Mouse (Mus musculus) spleen, postnatal 14 days (tissue): Measurements from ENCODE around the gene 5330417H12Rik.

Source experiments
- DNase-seq, 2 experiments: peaks; one replicate each; pipeline ENCODE4 v3.0.0; 2021 to 2022; ENCODE audit warnings: low spot score in 2 of 2

Gene 5330417H12Rik

GRCm38 (mm10) chr7:107625781-107626180 lies 820 bp upstream of the 5330417H12Rik start:
- DNase-seq: no peak

- DNase-seq: no peak
Measured at GRCm38 (mm10) chr7:107624432-107624831, 529 bp downstream of the 5330417H12Rik start.

- no peak for DNase-seq
Measured at GRCm38 (mm10) chr7:107620137-107620536, 4.8 kb downstream of the 5330417H12Rik start.

DNA sequence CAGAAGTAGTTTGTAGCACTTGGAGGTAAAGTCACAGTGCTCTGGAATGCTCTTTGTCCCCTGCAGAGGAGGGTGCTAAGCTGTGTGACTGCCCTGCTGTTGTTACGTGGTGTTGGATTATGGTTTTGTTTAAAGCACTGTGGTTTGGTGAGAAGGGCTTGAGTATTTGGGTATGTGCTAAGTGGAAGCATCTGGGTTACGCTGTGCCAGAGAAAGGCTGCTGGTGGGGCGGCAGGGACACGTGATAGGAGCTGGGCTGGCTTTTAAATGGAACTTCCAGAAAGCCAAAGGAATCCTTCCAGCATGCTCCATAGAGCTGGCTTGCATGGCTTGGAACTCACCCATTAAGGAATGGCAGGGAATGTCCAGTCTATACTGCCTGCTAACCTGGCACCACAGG lies 5.7 kb downstream of the 5330417H12Rik start:
- DNase-seq: no peak

- DNase-seq: no peak
Measured at GRCm38 (mm10) chr7:107618028-107618992, 6.7 kb downstream of the 5330417H12Rik start.

DNA sequence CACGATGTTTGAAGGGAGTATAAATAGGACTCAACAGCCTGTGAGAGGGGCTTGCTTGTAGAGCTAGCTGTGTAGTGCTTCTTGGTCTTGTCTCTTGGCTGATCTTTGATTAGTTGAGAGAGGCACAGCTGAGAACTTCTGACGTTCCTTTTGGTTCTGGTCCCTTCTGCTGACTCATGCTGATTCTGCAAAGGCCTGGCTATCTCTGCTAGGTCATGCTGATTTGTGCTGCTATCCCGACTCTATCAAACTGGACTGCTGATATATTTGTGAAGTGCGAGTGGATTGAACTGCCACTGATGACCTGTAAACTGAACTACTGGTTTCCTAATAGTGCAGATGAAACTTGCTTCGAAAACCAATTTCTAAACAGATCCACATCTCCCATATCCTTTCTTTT lies 14.1 kb downstream of the 5330417H12Rik start:
- DNase-seq: no peak

GRCm38 (mm10) chr7:107609622-107610255 lies 15.2 kb downstream of the 5330417H12Rik start:
- no peak for DNase-seq

DNA sequence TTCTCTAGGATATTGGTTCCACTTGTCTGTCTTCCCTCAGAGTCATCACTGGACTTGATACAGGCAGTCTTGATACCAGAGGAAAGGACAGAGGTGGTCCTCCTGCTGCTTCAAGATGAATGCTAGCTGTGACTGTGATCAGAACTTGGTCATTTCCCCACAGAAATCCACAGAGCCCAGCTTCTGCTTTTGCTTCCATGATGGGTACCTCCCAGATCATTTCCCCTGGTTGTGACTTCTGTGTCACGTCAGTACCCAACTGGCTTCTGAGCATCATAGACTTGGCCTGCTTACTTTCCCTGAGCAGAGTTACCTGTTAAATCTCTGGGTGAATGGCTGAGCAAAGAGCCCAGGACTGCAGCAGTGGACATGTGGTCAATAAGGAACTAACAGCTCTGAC lies 17.2 kb downstream of the 5330417H12Rik start:
- DNase-seq: no peak

GRCm38 (mm10) chr7:107602913-107603312 lies 22.0 kb downstream of the 5330417H12Rik start:
- no peak for DNase-seq

DNA sequence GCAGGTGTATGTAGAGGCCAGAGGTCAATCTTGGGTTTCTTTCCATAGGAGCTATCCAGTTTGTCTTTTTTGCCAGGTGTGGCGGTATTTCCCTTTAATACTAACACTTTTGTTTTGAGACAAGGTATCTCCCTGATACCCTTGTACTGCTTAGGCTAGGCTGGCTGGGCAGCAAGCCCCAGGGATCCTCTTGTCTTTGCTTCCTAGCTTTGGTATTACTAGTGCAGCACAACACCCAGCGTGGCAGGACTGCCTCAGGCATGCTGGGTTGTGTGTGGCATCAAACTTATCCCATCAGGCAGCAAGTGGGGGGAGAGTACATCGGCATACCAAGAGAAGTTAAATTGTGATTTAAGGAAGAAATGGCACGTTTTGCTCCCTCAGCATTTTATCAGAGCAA lies 22.5 kb downstream of the 5330417H12Rik start:
- no peak for DNase-seq

- DNase-seq: no peak
Measured at GRCm38 (mm10) chr7:107600651-107601050, 24.3 kb downstream of the 5330417H12Rik start.

GRCm38 (mm10) chr7:107597956-107598355 lies 27.0 kb downstream of the 5330417H12Rik start:
- no peak for DNase-seq

- no peak for DNase-seq
Measured at GRCm38 (mm10) chr7:107596753-107597152, 28.2 kb downstream of the 5330417H12Rik start.

DNA sequence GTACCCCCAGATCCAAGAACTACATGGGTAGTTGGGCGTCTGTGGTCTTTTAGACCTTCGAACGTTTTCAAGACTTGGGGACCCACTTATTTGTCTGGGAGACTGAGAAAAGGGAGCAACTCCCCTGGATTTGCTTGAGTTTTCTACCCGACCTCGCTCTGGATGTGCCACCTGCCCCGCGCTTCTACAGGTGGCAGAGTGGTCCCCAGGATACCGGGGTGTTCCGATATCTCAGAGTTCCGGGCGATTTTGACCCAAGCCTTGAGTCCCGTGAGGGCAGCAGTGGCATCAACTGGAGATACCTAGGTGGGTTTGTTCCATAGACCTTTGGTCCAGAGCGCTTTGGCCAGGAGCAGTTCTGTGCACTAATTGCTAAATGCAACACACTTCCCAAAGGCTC lies 29.5 kb downstream of the 5330417H12Rik start:
- no peak for DNase-seq

DNA sequence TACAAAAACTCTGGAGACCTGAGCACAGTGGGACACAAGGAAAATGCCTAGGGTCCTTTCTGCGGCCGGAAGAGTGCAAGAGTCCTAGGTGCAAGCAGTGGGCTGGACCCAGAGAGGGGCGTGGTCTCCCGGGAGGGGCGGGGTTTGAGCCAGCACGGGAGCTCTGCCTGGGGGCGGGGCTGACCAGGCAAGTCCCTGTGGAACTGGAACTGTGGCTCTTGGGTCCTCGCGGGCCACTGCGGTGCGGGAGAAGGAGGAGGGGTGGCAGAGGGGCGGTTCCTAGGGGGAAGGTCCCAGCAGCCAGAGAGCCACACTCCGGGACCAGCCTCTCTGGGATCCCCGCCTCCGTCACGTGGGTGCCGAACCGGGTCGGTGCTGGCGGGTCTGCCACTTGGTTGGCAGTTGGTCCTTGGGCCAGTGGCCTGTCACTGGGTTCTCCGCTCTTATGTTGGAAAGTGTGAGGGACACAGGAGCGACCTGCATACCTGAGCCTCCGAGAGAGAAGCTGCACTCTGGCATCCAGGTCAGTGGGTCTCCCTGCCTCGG lies 30.0 kb downstream of the 5330417H12Rik start, which contains the start of gene Ppfibp2:
Gene Ppfibp2, plus strand, starts transcription at position 351 of the 546 bp plus-strand sequence.
- DNase-seq: peak; percentile 83 to 87

GRCm38 (mm10) chr7:107594325-107594856 lies 30.6 kb downstream of the 5330417H12Rik start:
- DNase-seq: peak; percentile 11 to 45

DNA sequence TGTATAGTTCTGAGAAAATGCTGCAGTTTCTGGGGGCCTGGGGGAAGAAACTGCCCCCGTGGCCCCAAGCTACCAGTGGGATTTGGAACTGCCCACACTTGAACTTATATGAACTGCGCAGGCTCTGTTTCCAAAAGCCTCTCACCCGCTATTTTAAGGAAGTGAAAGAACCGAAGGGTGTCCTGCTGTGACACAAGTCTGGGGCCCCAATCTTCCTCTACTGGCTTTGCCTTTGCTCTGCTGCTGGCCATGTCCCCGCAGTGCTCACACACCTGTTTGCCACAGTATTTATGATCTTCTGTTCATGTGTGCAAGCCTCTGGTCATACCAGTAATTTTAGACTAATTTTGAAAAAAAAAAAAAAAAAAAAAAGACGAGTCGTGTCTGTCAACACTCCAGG lies 31.1 kb downstream of the 5330417H12Rik start:
- peak; percentile 9 to 37 for DNase-seq

DNA sequence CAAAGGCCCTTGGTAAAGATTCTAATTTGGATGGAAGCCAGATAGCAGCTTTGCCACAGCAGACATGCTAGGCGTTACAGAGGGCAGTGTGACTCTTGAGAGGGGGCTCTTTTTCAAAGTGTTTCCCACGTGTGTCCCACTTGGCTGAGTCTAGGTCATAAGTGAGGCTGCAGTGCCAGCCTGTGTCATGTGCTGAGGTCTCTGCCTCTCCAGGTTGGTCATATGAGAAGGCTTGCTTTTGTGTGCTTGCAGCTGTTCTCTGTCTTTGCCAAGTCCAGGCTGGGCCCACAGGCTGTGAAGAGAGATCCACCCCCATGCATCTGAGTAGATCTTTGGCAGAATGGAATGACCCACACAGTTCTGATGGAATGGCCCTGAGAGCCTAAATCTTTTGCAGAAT lies 32.3 kb downstream of the 5330417H12Rik start:
- DNase-seq: no peak

DNA sequence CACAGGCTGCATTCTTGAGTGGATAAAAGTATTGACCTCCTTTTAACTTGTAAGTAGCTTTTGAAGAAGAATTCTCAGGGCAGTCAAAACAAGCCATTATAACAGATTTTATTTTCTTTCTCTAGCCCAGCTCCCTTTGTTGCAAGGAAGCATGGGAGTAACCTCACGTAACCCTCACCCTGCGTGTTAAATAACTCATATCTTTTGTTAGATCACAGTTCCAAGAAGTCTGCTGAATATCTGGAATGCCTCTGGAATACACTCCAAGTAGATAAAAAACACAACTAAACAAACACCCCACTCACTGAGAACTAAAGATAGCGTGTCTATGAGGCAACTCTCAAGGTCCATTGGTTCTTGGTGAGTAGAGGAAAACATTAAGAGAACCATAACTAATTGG lies 50.7 kb downstream of the 5330417H12Rik start:
- DNase-seq: no peak
